8 mouse cellular contexts compared by ENCODE assay signal in the genomic region with DNA sequence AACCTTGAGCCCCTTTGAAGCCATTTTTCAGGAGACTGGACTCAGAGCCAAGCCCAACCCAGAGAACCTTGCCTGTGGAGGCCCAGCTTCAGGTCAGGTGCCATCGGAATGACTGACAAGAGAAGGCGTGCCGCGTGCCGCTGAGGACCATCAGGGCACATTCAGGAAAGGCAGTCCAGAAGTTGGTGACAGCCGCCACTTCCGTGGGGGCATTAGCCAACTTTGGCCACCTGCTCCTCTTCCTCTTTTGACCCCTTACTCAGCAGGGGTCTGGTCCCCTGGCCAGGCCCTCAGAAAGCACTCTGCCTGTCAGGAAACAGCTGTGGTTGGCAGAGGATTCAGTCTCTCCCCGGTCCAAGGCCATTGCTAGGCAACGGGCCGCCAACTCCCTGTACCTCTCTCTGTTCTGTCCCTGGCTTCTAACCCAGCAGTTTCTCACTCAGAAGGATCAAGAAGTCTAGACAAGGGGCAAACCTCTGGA. TPM values are rescaled to one million over a fixed set of nuclear protein-coding genes. Genes with fewer than 3 reads are reported as not detected.
DNase-seq lines count a peak whose midpoint lies in the region; ATAC-seq lines count a peak whose summit lies in the region.

A gene (plus strand): TSS at position 378 of the 481 bp plus-strand sequence.

- no peaks in the 10 kb centered on the region for H3K36me3 ChIP-seq in midbrain, embryonic 10.5 days
- no peaks in the 10 kb centered on the region for H3K36me3 ChIP-seq in midbrain, embryonic 11.5 days (ENCODE audit: control insufficient read depth, insufficient read depth, low read length)
- no peaks in the 10 kb centered on the region for H3K36me3 ChIP-seq in liver, embryonic 11.5 days (ENCODE audit: control insufficient read depth, insufficient read depth, low read length)

- no peak within 1 kb of the TSS for H3K9ac ChIP-seq in midbrain, embryonic 11.5 days (ENCODE audit: low read length)
- no peak within 1 kb of the TSS for H3K9ac ChIP-seq in liver, embryonic 11.5 days (ENCODE audit: low read depth, low read length)

- H3K4me1 ChIP-seq in midbrain, embryonic 10.5 days, result peaks cover 48% of the 10 kb centered on the region
- H3K4me1 ChIP-seq in midbrain, embryonic 11.5 days (ENCODE audit: control insufficient read depth, insufficient read depth, low read length), result peaks cover 7% of the 10 kb centered on the region
- H3K4me1 ChIP-seq in liver, embryonic 11.5 days (replicated peaks; ENCODE audit: control insufficient read depth, insufficient read depth, low read length), result no peaks in the 10 kb centered on the region; the same call in 1 of the 2 replicates

- ATAC-seq in midbrain, embryonic 11.5 days (ENCODE audit: low FRiP score), result no peak
- ATAC-seq in liver, embryonic 11.5 days (replicated peaks; ENCODE audit: low FRiP score), result no peak

- H3K4me3 ChIP-seq in midbrain, embryonic 10.5 days, result no peak within 1 kb of the TSS
- H3K4me3 ChIP-seq in midbrain, embryonic 11.5 days (ENCODE audit: low read depth, low read length), result no peak within 1 kb of the TSS
- no peak within 1 kb of the TSS for H3K4me3 ChIP-seq in liver, embryonic 11.5 days (ENCODE audit: low read depth, low read length)

- H3K4me2 ChIP-seq in midbrain, embryonic 11.5 days, result no peak within 1 kb of the TSS
- no peak within 1 kb of the TSS for H3K4me2 ChIP-seq in liver, embryonic 11.5 days

- DNase-seq in midbrain, embryonic 10.5 days (ENCODE audit: low spot score), result peak; percentile 45
- no peak for DNase-seq in midbrain, embryonic 11.5 days (ENCODE audit: low spot score, missing footprints)
- DNase-seq in adrenal gland, postnatal 14 days, result peak; percentile 82
- DNase-seq in heart, adult 8-10 months (ENCODE audit: low spot score), result peak; percentile 66
- peak; percentile 57 for DNase-seq in kidney, postnatal 14 days
- DNase-seq in lung, postnatal 10 days, result peak; percentile 71
- DNase-seq in liver, embryonic 11.5 days (ENCODE audit: low spot score), result no peak
- DNase-seq in urinary bladder, postnatal 4 days (ENCODE audit: low spot score in 2 of 2), result no peak

- 62% methylated on average over 10 of the region's 10 CpGs for whole genome bisulfite sequencing in midbrain, embryonic 10.5 days
- WGBS in midbrain, embryonic 11.5 days, result 65% methylated on average over 10 of the region's 10 CpGs
- 47% methylated on average over 10 of the region's 10 CpGs for WGBS in liver, embryonic 11.5 days

- H3K27ac ChIP-seq in midbrain, embryonic 10.5 days (replicated peaks), result peak within 1 kb of the TSS; percentile 65
- no peak within 1 kb of the TSS for H3K27ac ChIP-seq in midbrain, embryonic 11.5 days (ENCODE audit: low read depth, low read length)
- H3K27ac ChIP-seq in liver, embryonic 11.5 days (ENCODE audit: low read depth, low read length), result no peak within 1 kb of the TSS

- no peaks in the 10 kb centered on the region for H3K27me3 ChIP-seq in midbrain, embryonic 10.5 days (ENCODE audit: low read depth, poor library complexity, severe bottlenecking)
- no peaks in the 10 kb centered on the region for H3K27me3 ChIP-seq in midbrain, embryonic 11.5 days (ENCODE audit: control insufficient read depth, insufficient read depth, low read length)
- no peaks in the 10 kb centered on the region for H3K27me3 ChIP-seq in liver, embryonic 11.5 days (replicated peaks; ENCODE audit: control insufficient read depth, insufficient read depth, low read length)

- no peaks in the 10 kb centered on the region for H3K9me3 ChIP-seq in midbrain, embryonic 10.5 days (replicated peaks)
- no peaks in the 10 kb centered on the region for H3K9me3 ChIP-seq in midbrain, embryonic 11.5 days (ENCODE audit: control insufficient read depth, low read length)
- no peaks in the 10 kb centered on the region for H3K9me3 ChIP-seq in liver, embryonic 11.5 days (ENCODE audit: control insufficient read depth, low read length)

RNA-seq across cellular contexts. Expression of the gene that starts here (rescaled TPM):
- polyA plus RNA-seq in midbrain, embryonic 10.5 days (2016; fragmentation: Nextera tagmentation; extraction: Ambion mirVana), result 8.1 and 9.5 TPM in 2 replicates
- polyA plus RNA-seq in midbrain, embryonic 11.5 days (2014; fragmentation: Nextera tagmentation; extraction: Ambion mirVana), result 3.6 and 5.1 TPM in 2 replicates
- total RNA-seq in adrenal gland, postnatal 14 days (2021), result 16.9 and 21.5 TPM in 2 replicates
- total RNA-seq in heart, adult 8-10 months (2022), result 10 to 100 TPM; 11.9 to 15.0 (median 14.3) TPM
- polyA plus RNA-seq in liver, embryonic 11.5 days (2014; fragmentation: Nextera tagmentation; extraction: Ambion mirVana), result 8.4 and 8.9 TPM in 2 replicates

Comparison
In these comparisons a context has a peak if more than half of its experiments do, and no peak if none do; other contexts are left out.
1. DNase-seq: peak in midbrain, embryonic 10.5 days (single experiment), adrenal gland, postnatal 14 days (single experiment), heart, adult 8-10 months (single experiment), kidney, postnatal 14 days (single experiment) and lung, postnatal 10 days (single experiment); none in midbrain, embryonic 11.5 days (single experiment), liver, embryonic 11.5 days (single experiment) and urinary bladder, postnatal 4 days (0 of 2).